Mouse (Mus musculus) mouse embryonic stem cell (cell line): ENCODE results near the gene Wdr61.
"Not testable (repeated sequence)": the region's sequence is repeated elsewhere in the genome, so short reads cannot be mapped to it uniquely, and the experiment has no call there.

Source experiments
- in situ Hi-C, 2 experiments: fragments of 300-500 bp; cut with MboI; formaldehyde crosslinking; loops; 1 replicate in 1 of 2; 3 replicates in 1 of 2; pipeline ENCODE4 v1.14.3; 2019 to 2020; ENCODE audit warnings: low sequenced_read_pairs in 2 of 2, low pct_unique_long_range_greater_than_20kb in 1 of 2, mixed read lengths in 1 of 2; ENCODE audit not compliant: unreplicated experiment in 1 of 2

Wdr61 gene

GRCm38 (mm10) chr9:54690697-54691096 lies 43.6 kb downstream of the Wdr61 start:
- in situ Hi-C loops, result not testable (repeated sequence)

- in situ Hi-C loops, result no loop called here
These were observed 44.9 kb downstream of the Wdr61 start for GRCm38 (mm10) chr9:54689446-54689845.

GRCm38 (mm10) chr9:54687246-54688236 lies 46.8 kb downstream of the Wdr61 start:
- in situ Hi-C loops, result no loop called here

- in situ Hi-C loops, result no loop called here
These were observed 50.3 kb downstream of the Wdr61 start for GRCm38 (mm10) chr9:54683814-54684605.

- in situ Hi-C loops, result no loop called here
These were observed 51.5 kb downstream of the Wdr61 start for GRCm38 (mm10) chr9:54682846-54683245.

GRCm38 (mm10) chr9:54676531-54676986 lies 57.8 kb downstream of the Wdr61 start:
- in situ Hi-C loops, result no loop called here

GRCm38 (mm10) chr9:54673887-54674286 lies 60.4 kb downstream of the Wdr61 start:
- in situ Hi-C loops, result no loop called here

GRCm38 (mm10) chr9:54671962-54672361 lies 62.4 kb downstream of the Wdr61 start:
- in situ Hi-C loops, result no loop called here

GRCm38 (mm10) chr9:54668455-54668854 lies 65.9 kb downstream of the Wdr61 start:
- in situ Hi-C loops, result no loop called here

GRCm38 (mm10) chr9:54666116-54666515 lies 68.2 kb downstream of the Wdr61 start:
- in situ Hi-C loops, result no loop called here
